Mouse (Mus musculus) central nervous system, embryonic 14 days (tissue): ENCODE measurements around the gene Taf1a. TPM values are rescaled to one million over a fixed set of nuclear protein-coding genes. Genes with fewer than 3 reads are reported as not detected.

Experiments
- polyA plus RNA-seq: library from polyadenylated mRNA; depleted of rRNA; stranded (reverse); fragments of >200 nt; gene quantifications from 2 replicates; pipeline ENCODE4 v1.2.3, GENCODE M21; 2012; rRNA removed

Taf1a gene
- 30.9 and 35.3 TPM in 2 replicates for polyA plus RNA-seq

DNA sequence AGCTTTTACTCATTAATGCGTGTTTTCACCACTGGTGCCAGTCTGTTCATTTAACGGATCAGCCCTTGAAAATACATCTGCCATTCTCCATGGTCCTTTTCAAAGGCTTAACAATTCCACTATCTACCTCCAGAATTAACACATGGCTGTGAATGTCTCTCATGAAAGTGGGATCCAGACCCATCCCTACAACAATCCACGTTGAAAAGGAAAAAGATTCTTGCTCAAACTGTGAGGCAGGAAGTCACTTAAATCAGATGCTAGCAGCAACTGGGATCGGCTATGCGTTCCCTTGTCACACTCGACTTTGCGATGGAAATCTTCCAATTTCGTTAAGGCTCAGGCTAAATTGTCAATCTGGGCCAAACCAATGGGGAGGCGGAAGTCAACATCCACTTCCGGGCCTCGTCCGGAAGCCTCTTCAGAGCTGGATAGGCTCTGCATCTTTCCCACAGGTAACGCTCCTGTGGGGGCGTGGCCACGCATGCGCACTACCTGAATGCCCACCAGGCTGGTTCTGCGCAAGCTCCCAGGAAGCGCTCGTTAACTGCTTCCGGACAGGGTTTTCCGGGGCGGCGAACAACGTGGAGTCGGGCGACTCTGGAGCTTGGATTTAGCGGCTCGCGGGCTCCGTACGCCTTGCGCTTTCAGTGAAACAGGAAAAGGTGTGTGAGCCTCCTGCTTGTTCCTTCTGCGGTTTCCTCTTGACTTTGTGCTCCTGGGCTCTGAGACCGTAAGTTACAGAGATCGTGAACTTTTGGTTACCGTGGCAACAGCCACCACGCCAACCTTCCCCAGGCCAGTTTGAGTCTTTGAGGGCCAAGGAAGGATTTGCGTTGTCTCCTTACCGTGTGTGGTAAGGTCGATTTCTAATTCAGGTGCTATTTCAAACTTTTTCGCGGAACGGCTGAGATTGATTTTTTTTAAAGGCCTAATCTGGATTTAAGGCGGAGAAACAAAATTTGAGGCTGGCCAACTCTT is at the start of gene Taf1a:
TSS of gene Taf1a (plus strand) at position 556 of the 981 bp plus-strand sequence.

GRCm38 (mm10) chr1:183369427-183370014 is 19.3 kb upstream of the Taf1a start, which contains the start of gene Mia3:
Gene Mia3, minus strand, starts transcription at chr1:183369553.

DNA sequence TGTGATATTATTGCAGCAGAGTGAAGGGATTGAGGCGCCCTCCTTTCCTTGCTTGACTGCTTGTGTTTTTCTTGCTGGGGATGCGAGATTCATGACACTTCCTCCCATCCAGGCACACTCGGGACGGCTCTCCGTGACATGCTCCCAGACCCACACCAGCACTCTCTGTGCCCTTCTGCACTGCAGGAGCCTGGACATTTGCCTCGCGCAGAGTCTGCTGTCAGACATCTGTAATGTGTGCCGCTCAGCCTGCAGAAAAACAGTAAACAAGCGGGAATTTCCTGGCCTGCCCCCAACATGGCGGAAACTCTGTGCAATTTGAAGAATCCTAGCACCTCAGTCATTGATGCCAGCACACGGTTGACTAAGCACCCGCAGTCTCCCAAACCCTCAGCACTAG is 29.1 kb downstream of the Taf1a start, which contains the start of gene Hhipl2:
TSS of gene Hhipl2 (plus strand) at position 343 of the 400 bp plus-strand sequence.

Other genes starting within 250 kb of the Taf1a start
- 11.6 and 14.3 TPM in 2 replicates for gene Disp1, start 167.5 kb upstream of the Taf1a start, polyA plus RNA-seq
- gene Aida, start 92.4 kb upstream of the Taf1a start, polyA plus RNA-seq, result 76.9 and 82.0 TPM in 2 replicates
- gene Brox, start 91.7 kb upstream of the Taf1a start, polyA plus RNA-seq, result 68.0 and 74.1 TPM in 2 replicates
- gene Mia3, start 19.4 kb upstream of the Taf1a start, polyA plus RNA-seq, result 105 and 112 TPM in 2 replicates
- gene Hhipl2, start 29.2 kb downstream of the Taf1a start, polyA plus RNA-seq, result 0.85 and 1.5 TPM in 2 replicates